Mouse (Mus musculus): Measurements from ENCODE around the gene Ddah1. TPM values are rescaled to one million over a fixed set of nuclear protein-coding genes. Genes with fewer than 3 reads are reported as not detected.

Gene Ddah1
- total RNA-seq, 2 experiments from 2014 or later, result 4.8 to 5.7 TPM

DNA sequence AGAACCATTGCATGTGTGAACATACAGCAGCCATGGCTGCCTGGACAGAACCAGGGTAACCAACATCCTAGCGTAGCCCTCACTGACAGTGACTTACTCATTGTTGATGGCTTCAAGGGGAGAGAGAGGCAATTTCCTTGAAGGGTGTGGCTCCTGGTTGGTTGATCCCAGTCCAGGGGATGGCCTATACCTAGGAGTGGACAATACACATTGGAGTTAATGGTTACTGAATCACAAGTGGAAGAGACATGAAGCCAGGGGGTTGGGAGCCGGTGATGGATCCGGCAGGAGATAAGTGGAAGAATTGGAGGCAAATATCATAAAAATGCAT is 5.1 kb downstream of the Ddah1 start:
- no peak for DNase-seq

DNA sequence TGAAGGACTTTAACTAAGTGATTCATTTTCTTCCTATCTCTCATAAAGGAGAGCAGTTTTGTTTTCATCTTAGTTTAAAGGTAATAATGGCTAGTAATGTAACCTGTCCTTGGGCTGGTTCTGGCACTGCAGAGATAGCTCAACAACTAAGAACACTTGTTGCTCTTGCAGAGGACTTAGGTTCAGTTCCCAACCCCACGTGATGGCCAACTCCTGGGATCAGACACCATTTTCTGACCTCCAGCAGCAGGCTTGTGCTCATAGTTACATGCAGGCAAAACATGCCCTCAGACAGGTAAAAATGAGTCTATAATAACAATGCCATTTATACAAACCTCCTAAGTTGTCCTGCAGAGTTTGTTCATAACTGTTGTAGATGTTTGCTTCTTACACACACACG is 5.9 kb downstream of the Ddah1 start:
- no peak for DNase-seq

DNA sequence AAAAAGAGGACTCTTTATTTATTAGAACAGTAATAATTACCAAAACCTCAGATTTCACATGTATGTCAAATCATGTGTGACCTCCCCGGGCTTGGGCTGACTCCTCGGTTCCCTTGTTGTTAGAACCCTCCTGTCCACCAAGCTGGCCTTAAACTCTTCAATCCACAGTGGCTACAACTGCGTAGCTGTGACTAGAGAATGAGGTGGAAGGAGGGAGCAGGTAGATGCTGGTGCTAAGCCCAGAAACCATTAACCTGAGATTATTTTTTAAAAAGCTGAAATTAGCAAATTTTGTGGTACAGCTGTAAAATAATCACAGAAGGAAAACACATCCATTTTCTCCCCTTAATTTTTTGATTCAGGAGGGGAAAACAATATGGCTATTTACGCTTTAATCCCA is 10.0 kb downstream of the Ddah1 start:
- DNase-seq, result no peak

DNA sequence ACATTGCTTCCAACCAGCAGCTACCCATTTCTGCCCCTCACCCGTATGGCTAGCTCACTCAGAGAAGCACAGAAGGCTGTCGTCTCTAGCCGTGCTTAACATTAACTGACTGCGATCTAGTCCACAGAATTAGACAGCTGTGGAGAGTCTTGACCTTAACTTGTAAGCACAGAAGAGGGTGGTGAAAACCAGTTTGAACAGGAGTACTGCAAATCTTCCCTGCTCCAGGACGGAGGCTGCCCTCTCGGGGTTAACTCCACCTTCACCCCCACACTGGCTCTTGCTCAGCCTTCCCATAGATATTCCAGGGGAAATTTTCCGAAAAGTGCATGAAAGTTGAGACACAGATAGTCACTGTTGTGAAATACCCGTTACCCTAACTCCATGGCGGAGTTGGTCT is 14.9 kb downstream of the Ddah1 start:
- DNase-seq, result no peak

DNA sequence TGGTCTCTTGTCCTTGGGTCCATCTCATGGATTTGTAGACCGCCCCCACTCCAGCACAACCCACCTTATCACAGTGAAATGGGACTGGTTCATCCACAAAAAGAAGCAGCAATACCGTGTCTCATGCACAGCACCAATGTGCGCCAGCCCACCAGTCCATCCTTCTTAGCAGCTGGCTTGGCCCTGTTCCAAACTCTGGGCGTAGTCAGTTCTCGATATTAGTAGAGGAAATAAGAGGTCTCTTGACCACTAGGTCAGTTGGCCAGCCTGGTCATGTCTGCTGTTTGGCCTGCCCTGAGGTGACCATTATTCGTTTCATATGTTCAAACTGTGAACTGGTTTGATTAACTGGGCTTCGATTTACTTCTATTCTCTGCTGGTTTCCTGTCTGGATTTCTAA is 15.9 kb downstream of the Ddah1 start:
- no peak for DNase-seq

DNA sequence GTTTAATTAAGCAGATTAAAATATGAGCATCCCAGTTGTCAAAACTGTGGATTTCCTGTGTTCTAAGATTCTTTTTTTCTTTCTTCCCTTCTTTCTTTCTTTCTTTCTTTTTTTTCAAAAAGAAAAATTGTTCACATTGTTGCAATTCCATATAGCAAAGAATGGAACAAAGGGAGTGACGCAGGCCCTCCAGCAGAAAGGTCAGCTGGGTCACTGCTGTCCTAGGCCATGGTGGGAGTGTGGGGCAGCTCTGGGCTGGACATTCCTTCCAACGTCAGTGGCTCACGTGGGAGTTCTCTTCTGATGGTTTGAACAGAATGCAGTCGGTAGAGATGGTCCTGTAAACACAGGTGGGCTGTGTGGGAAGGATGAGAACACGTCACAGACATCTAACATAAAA is 16.8 kb downstream of the Ddah1 start:
- DNase-seq, result no peak

DNA sequence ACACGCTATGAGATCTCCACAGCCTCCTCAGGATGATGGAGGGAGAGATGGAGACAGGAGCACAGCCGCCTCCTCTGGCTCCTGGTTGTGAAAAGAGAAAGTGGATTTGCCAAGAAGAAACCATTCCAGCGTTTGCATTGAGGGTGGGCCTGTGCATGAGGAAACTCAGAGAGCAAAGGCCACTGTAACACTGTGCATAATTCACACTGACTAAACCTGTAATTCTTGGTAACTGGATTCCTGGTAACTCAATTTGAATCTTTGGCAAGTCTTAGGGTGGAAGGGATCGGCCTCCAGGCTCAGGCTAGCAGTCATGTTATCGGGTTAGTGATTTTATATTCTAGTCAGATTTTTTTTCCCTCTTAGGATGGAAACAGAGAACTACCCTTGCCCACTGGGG is 17.4 kb downstream of the Ddah1 start:
- DNase-seq, result no peak

DNA sequence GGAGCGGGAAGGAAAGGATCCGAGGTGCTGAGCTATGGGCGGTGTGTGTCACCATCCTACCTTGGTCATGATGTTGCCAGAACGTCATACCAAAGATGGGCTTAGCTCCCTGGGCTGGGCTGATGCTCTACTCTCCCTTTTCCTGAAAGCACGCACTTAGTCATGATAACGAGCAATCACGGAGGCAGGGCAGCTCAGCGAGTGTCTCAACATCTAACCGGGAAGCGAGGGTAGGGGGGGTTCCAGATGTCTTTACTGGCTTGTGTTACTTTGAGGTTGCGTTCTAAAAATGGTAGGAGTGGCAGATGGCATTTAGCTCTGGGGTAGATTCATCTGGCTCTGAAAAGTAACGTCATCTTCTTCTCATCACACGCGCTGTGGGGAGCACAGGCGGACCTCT is 18.5 kb downstream of the Ddah1 start:
- no peak for DNase-seq

DNA sequence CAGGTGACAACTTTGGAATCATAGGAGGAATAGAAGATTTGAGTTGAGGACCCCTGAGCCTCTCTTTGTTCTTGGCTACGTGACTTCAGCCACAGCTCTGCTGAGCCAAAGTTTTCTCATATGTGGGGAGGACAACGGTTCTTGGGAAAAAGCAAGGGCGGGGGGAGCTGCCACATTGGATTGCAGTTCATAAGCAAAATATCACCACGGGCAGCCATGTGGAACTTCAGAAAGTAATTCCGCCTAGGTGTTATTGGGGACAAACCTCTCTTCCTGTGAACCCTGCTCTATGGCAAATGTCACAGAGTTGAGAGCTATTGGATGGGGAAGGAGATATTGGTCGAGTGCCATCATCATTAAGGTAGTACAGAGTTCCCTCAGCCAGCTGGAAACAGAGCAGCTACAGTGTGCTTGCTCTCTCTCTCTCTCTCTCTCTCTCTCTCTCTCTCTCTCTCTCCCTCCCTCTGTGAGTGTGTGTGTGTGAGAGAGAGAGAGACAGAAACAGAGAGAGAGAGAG is 20.0 kb downstream of the Ddah1 start:
- no peak for DNase-seq

DNA sequence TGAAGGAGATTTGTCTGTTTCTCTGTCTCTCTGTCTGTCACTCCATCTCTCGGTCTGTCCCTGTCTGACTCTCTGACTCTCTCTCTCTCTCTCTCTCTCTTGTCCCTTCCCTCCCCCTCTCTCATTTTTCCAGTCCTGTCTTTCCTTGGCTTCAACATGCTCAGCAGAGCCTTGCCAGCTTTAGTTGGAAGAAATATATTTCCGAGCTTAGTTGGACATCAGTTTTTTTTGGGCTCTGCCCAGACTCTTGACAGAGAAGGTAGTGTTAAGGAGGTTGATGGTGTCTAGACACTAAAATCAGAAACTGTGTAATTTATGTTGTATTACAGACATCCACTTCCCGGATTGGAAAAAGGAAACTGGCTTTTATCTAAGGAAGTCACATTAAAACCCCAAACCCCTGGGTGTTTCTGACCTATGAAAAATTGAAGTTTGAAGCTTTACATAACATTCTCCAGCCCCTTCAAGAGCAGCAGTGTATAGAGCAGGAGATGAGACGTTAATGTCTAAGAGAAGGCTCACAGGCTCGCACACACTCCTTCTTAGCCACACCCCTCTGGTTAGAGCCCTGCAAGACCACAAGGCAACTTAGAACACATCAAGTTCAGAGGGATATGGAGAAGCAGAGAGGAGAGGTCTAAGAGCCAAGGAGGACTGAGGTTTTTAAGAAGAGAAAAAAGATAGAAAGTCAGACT is 21.0 kb downstream of the Ddah1 start:
- DNase-seq, result no peak

DNA sequence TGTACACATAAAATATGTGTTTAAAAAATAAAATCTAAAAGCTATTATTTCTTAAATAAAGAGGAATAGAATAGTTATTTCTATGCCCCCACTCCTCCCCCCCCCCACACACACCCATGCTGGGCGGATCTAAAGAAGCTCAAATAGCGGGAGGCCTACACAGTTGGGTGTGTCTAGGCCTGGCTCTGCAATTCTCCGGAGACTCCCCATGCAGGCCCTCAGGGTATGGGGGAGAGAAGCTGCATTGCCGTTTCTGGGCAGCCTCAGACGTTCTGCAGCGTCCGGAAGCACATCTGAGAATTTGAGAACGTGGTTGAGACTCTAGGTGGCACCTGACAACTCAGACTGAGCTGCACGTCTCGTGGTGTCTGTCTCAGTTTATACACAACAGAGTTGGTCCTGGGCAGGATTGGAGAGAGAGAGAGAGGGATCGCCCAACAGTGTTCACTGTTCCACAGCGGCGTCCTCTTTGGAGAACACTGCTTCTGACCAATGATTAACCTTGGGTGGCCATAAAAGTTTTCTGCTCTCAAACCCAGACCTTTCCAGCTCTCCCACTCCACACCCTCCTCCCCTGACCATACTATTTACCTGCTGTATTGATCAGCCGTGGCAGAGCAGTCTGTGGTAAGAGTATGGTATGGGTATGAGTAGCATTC is 22.4 kb downstream of the Ddah1 start:
- DNase-seq, result no peak

DNA sequence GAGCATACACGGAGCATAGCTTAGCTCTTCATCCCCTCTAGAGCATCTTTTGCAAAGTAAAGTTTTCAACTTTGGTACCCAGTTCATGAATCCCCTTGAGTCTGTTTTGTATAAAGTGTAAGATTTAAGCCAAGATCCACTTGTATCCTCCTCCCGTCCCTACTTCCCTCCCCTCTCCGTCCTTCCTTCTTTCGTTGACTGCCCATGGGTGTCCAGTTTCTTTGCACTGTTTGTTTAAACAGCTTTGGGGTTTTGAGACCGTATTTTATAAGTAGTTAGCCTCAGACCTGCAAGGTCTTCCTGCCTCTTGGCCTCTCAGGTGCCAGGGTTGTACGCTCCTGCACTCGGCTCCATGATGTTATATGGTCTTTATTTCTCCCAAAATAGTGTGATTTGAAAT is 26.8 kb downstream of the Ddah1 start:
- DNase-seq, result no peak

DNA sequence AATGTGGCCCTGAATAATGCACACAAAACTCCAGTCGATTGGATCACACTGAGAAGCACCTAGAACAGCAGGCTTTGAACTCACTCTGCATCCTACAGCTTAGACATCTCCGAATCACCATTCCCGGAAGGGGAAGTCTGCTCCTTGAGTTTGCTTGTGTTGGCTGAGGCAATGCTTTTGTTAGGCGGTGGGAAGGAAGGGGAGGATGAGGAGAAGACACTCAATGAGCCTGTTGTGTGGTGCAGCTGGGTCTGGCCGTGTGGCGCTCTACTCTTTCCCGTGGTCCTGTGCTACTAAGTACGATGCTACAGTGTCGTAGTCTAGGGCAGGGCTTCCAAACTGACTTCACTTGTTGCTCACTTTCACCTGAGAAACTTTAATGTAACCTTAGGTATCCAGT is 28.8 kb downstream of the Ddah1 start:
- DNase-seq, result no peak

DNA sequence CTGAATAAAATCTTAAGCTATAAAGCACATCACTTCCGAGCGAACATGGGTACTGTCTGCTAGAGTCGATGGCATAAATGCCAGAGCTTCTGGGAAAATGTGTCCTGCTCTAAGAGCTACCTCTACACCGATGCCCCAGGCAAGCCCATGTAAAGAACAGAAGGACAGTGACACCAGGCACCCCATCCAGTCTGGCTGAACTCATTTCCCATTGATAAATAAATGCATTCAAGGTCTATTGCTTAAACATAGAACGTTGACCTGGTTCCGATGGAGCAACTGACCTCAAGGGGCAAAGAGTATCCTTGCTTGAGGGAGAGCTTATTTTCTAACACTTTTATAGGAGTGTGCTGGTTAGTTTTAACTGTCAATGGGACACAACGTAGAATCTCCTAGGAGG is 30.6 kb downstream of the Ddah1 start:
- no peak for DNase-seq

DNA sequence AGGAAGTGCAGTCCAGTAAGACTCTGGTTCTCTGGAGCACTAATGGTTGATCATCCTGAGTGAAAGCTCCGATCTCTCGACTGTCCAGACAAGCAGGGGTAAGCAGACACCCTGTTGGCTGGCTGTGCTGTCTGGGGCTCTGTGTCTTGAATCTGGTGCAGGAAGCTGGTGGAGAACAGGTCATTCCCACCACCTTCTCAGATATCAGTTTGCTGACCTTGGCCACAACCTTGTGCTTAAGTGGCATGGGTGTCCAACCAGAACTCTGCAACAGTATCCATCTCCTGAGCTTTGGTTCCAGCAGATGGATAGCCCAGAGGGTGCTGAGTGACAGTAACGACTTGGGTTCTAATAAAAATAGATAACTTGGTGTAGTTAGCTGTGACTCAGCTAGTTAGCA is 31.8 kb downstream of the Ddah1 start:
- DNase-seq, result peak; percentile 73

DNA sequence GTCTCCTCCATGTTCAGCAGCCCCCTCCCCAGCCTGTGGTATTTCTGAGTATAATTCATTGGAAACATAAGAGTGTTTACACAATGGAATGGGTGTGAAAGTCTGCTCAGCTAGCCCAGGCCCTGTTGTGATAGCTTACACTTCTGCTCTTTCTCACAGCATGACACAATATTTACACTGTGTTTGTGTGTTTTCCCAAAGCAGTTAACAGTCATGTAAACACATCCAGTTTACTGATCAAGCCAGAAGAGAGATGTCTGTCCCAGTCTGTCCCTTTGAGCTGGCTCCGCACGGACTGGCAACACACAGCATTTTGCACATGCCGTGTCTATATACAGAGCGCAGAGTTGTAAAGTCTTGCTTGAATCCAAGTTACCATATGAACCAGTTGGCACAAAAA is 32.2 kb downstream of the Ddah1 start:
- DNase-seq, result peak; percentile 39

DNA sequence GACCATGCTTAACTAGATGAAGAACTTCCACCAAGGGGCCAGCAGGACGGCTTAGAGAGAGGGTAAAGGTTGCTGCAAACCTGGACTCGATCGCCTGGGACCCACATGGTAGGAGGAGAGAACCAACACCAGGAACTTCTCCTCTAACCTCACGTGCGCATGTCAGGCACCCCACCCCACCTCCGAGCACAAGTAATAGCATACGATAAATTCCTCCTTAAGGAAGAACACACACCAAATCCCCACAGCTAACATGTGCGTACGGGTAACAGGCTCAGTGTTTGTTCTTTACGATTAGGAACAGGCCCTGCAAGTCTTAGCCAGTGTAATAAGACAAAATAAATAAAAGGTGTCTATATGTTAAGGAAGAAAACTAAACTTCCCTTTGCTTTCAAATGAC is 35.9 kb downstream of the Ddah1 start:
- DNase-seq, result no peak

DNA sequence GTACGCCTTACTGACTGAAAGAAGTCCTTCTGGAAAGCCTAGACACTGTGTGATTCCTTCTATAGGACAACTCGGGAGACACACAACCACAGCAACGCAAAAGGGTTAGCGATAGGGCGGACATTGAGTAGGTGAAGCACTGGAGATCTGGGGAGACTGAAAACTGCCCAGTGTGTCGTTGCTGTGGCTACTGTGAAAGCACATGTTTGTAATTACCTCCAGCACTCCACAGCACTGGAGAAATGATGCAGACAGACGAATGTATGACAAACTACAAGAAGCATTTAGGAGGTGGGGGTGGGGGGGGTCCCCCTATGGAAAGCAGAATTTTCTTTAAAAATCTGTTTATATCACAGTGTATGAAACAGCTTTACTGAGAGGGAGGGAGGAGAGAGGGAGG is 37.4 kb downstream of the Ddah1 start:
- DNase-seq, result no peak

DNA sequence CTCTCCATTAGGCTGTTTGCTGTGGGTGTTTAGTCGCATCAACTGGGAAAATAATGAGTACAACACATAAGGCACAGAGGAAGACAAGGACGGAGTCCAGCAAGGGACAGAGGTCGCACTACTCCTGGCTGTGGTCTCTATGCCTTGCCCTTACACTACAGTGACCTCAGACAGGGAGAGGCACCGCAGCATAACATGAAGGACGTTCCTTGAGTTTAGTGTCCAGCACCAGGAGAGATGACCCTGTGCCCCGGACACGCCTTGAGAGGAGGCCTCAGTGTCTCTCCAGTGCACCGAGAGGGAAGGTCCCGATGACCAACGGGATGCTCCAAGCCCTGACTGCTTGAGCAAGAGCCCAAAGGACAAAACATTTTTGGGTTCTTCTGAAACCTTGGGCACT is 39.6 kb downstream of the Ddah1 start:
- no peak for DNase-seq

DNA sequence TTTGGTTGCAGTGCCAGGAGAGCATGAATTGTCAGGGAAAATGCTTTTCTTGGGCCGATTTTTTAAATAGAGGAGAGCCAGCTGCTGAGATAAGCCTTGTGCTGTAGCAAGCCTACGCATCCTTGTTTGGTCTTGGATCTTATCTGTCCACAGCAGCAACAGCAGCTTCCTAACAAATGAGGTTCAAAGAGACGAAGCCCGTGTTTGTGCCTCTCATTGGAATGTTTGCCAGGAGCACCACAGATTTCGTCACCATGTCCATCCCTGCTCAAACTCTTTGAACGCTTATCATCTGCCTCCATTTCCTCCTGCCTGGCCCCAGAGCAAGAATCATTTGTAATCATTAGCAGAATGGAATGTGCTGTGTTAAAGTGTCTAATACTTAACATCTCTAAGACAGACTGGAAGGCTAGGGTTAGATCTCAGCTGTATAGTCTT is 40.3 kb downstream of the Ddah1 start:
- no peak for DNase-seq

DNA sequence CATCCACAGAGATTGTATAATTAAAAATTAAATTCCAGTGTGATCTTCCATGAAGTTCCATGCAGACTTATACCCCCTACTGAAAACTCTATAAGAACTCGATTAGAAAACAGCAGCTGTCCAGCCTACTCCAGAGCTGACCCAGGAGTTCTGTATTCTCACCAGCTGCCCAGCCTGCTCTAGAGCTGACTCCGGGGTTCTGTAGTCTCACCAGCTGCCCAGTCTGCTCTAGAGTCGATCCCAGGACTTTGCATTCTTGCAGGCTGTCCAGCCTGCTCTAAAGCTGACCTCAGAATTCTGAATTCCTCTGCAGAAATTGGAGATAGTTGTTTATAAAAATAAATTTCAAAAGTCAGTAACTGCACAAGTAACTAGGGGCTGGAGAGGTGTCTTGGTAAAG is 40.9 kb downstream of the Ddah1 start:
- DNase-seq, result no peak

DNA sequence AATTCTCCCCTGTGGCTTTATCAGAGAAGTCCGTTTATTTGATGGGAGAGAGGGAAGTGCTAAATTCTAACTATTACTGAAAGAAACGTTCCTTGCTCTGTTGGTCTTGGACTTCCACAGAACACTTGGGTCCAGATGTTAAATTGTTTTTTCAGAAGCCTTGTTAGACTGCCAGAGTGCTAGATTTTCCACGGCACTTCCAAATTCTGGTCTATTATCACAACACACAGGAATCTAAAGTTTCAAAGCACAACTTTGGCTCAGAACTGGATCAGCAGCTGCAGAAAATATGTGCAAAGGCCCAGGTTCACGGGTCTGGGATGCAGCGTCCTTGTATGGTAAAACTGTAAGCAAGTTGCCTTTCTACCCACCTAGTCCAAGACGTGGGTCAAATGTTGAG is 43.6 kb downstream of the Ddah1 start:
- no peak for DNase-seq

DNA sequence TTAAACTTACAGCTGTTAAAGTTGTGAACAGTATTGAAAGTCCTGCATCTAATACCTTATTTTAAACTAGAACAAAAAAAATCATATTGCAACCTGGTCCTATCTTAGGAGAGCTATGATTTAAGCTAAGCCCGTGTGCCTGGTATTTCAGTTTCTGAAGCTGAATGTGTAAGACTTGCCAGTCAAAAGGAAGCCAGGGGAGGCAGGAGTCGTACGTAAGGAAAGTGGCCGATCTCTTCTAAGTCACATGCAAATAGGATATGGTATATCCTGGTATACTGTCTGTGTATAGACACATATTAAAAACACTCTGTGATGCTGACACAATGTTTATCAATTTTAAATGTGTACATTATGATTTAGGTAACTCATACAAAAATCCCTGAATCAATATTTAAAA is 47.4 kb downstream of the Ddah1 start:
- no peak for DNase-seq

DNA sequence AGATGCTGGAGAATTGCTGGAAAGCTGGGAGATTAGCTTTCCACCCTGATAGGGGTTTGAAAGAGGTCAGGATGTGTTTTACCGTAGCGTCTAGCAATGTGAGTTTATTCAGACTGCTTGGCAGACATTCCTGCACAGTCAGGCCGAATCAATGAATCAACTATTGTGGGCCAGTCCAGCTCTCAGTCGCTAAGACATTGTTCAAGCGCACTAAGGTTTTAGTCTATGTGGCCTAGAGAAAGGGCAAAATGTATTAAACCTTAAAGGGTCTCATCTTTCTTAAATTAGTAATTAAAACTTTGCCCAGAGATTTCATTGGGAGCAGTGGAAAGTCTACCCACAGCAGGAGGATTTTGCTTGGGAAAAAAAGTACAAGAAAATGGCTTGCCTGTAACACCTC is 48.0 kb downstream of the Ddah1 start:
- DNase-seq, result no peak

All from gastrocnemius, postnatal 25 days (tissue).